Mouse (Mus musculus): ENCODE results near the gene Commd7.
A peak's percentile ranks its signal among the peaks of the same experiment; 100 is the strongest.

Gene Commd7

GRCm38 (mm10) chr2:153622449-153622848 is 10.1 kb downstream of the Commd7 start:
- DNase-seq (ENCODE audit: low spot score) = no peak

- no peak for DNase-seq (ENCODE audit: low spot score)
Observed at GRCm38 (mm10) chr2:153618889-153619288, 13.7 kb downstream of the Commd7 start.

GRCm38 (mm10) chr2:153618439-153618838 is 14.1 kb downstream of the Commd7 start:
- DNase-seq (ENCODE audit: low spot score) = no peak

GRCm38 (mm10) chr2:153616893-153617292 is 15.7 kb downstream of the Commd7 start:
- no peak for DNase-seq (ENCODE audit: low spot score)

- no peak for DNase-seq (ENCODE audit: low spot score)
Observed at GRCm38 (mm10) chr2:153612594-153613281, 19.8 kb downstream of the Commd7 start.

GRCm38 (mm10) chr2:153611743-153612142 is 20.8 kb downstream of the Commd7 start:
- DNase-seq (ENCODE audit: low spot score) = no peak

GRCm38 (mm10) chr2:153611241-153611630 is 21.3 kb downstream of the Commd7 start:
- no peak for DNase-seq (ENCODE audit: low spot score)

GRCm38 (mm10) chr2:153610426-153611240 is 21.9 kb downstream of the Commd7 start:
- DNase-seq (ENCODE audit: low spot score) = no peak

- DNase-seq (ENCODE audit: low spot score) = peak; percentile 84
Observed at GRCm38 (mm10) chr2:153609548-153609947, 23.0 kb downstream of the Commd7 start.

- DNase-seq (ENCODE audit: low spot score) = no peak
Observed at GRCm38 (mm10) chr2:153609058-153609457, 23.5 kb downstream of the Commd7 start.

- no peak for DNase-seq (ENCODE audit: low spot score)
Observed at GRCm38 (mm10) chr2:153607870-153608515, 24.6 kb downstream of the Commd7 start.

GRCm38 (mm10) chr2:153606421-153606820 is 26.2 kb downstream of the Commd7 start:
- no peak for DNase-seq (ENCODE audit: low spot score)

- no peak for DNase-seq (ENCODE audit: low spot score)
Observed at GRCm38 (mm10) chr2:153603724-153604123, 28.9 kb downstream of the Commd7 start.

- DNase-seq (ENCODE audit: low spot score) = no peak
Observed at GRCm38 (mm10) chr2:153600667-153601648, 31.6 kb downstream of the Commd7 start.

- DNase-seq (ENCODE audit: low spot score) = no peak
Observed at GRCm38 (mm10) chr2:153600021-153600666, 32.4 kb downstream of the Commd7 start.

- no peak for DNase-seq (ENCODE audit: low spot score)
Observed at GRCm38 (mm10) chr2:153597626-153598025, 35.0 kb downstream of the Commd7 start.

- DNase-seq (ENCODE audit: low spot score) = no peak
Observed at GRCm38 (mm10) chr2:153597014-153597413, 35.6 kb downstream of the Commd7 start.

GRCm38 (mm10) chr2:153594998-153595397 is 37.6 kb downstream of the Commd7 start:
- no peak for DNase-seq (ENCODE audit: low spot score)

- peak; percentile 27 for DNase-seq (ENCODE audit: low spot score)
Observed at GRCm38 (mm10) chr2:153593186-153593585, 39.4 kb downstream of the Commd7 start.

GRCm38 (mm10) chr2:153592056-153593014 is 40.2 kb downstream of the Commd7 start:
- no peak for DNase-seq (ENCODE audit: low spot score)

Data from layer of hippocampus, adult 11-12 months (tissue).